Mouse (Mus musculus) small intestine, adult 2 months (tissue): ENCODE data around the gene Mrps25. TPM values are rescaled to one million over a fixed set of nuclear protein-coding genes. Genes with fewer than 3 reads are reported as not detected.

Source experiments
- H3K27ac ChIP-seq: fragments of 200-500 bp; 2 replicates; pipeline ENCODE4 v1.5.1; 2012; ENCODE audit warnings: low read depth, low read length, control low read depth, inconsistent platforms; ENCODE audit not compliant: insufficient read depth
- H3K27me3 ChIP-seq: fragments of 200-500 bp; 2 replicates; pipeline ENCODE4 v1.6.1; 2012; ENCODE audit warnings: mild to moderate bottlenecking, moderate library complexity, low read length, inconsistent platforms; ENCODE audit not compliant: control insufficient read depth, insufficient read depth
- H3K36me3 ChIP-seq: fragments of 200-500 bp; 2 replicates; pipeline ENCODE4 v1.6.1; 2012; ENCODE audit warnings: mild to moderate bottlenecking, low read length, control low read depth, inconsistent platforms; ENCODE audit not compliant: control insufficient read depth, insufficient read depth
- H3K4me1 ChIP-seq: fragments of 200-500 bp; 2 replicates; pipeline ENCODE4 v1.6.1; 2012; ENCODE audit warnings: low read length, inconsistent platforms, mixed read lengths; ENCODE audit not compliant: control insufficient read depth, insufficient read depth, insufficient read length
- H3K4me3 ChIP-seq: fragments of 200-500 bp; 2 replicates; pipeline ENCODE4 v1.5.1; 2012; ENCODE audit warnings: low read depth, mild to moderate bottlenecking, control low read depth, inconsistent platforms, low read length, moderate library complexity
- CTCF ChIP-seq: fragments of 200-500 bp; IDR thresholded peaks from 2 replicates; pipeline ENCODE4 v1.5.1; 2012; ENCODE audit warnings: low read depth, mild to moderate bottlenecking, control low read depth, inconsistent platforms, low read length, moderate library complexity, mixed read lengths; ENCODE audit not compliant: insufficient replicate concordance, insufficient read length; ENCODE audit errors: extremely low read depth
- POLR2A ChIP-seq: fragments of 200-500 bp; IDR thresholded peaks from 2 replicates; pipeline ENCODE4 v1.6.1; 2012; ENCODE audit warnings: low read depth, mild to moderate bottlenecking, control low read depth, inconsistent platforms, low read length, moderate library complexity
- WGBS: fragments of 180-500 bp; shearing (Covaris S2); methylation state at CpG from one replicate; pipeline ENCODE4 v1.1.7; 2018; 5-methylcytosine and 5-hydroxymethylcytosine counted together
- polyA plus RNA-seq: library from polyadenylated mRNA; depleted of rRNA; stranded (reverse); fragments of >200 nt; gene quantifications from 2 replicates; pipeline ENCODE4 v1.2.3, GENCODE M21; 2012

Mrps25 gene
- polyA plus RNA-seq, 1 experiment: 5.4 TPM

DNA sequence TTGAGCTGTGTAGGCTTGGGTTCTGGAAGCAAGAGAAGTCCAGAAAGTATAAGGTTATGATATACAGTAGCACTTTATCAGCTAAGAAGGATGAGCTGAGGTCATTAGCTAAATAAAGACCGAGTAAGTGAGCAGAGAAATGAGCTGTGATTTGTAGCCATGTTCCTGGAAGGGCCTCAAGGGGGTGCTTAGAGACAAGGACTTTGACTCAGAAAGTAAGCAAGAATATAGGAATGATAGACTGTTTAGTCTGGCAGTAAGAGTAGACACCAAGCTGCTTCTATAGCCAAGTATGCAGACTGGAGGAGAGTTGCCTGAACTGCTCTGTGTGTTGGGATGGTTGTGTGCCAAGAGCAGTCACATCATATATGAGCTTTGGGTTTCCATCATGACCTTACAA, 30.1 kb downstream of the Mrps25 start:
- TF ChIP-seq CTCF: no peak
- no peak for TF ChIP-seq POLR2A
- 67% methylated on average over 1 of the region's 1 CpGs for WGBS
- H3K27me3 ChIP-seq: no peaks in the 10 kb centered on the region
- no peaks in the 10 kb centered on the region for H3K4me1 ChIP-seq
- no peak overlapping the region for H3K4me3 ChIP-seq
- peaks cover 76% of the 10 kb centered on the region for H3K36me3 ChIP-seq
- no peak overlapping the region for H3K27ac ChIP-seq

- H3K4me1 ChIP-seq: no peaks in the 10 kb centered on the region
- no peak overlapping the region for H3K4me3 ChIP-seq
- H3K27me3 ChIP-seq: no peaks in the 10 kb centered on the region
- 97% methylated on average over 4 of the region's 4 CpGs for WGBS
- H3K27ac ChIP-seq: peak overlapping the region; percentile 35; the same call in 1 of the 2 replicates
- TF ChIP-seq CTCF: no peak
- TF ChIP-seq POLR2A: no peak
- peaks cover 29% of the 10 kb centered on the region for H3K36me3 ChIP-seq
Measured at GRCm38 (mm10) chr6:92145881-92146280, 38.0 kb downstream of the Mrps25 start.

GRCm38 (mm10) chr6:92136356-92136755, 47.5 kb downstream of the Mrps25 start:
- no peak for TF ChIP-seq POLR2A
- TF ChIP-seq CTCF: no peak
- Histone ChIP-seq H3K4me1 (no peaks in the 10 kb centered on the region), H3K36me3 (peaks cover 12% of the 10 kb centered on the region), H3K27ac (no peak overlapping the region), H3K4me3 (no peak overlapping the region), H3K27me3 (no peaks in the 10 kb centered on the region)
- WGBS: 81% methylated on average over 2 of the region's 2 CpGs

GRCm38 (mm10) chr6:92133617-92134016, 50.2 kb downstream of the Mrps25 start:
- TF ChIP-seq POLR2A (no peak), CTCF (no peak)
- Histone ChIP-seq H3K4me1 (no peaks in the 10 kb centered on the region), H3K27me3 (no peaks in the 10 kb centered on the region), H3K27ac (no peak overlapping the region), H3K4me3 (no peak overlapping the region), H3K36me3 (0 out of 2 replicates have a peak, but pooled peaks cover 3% of the 10 kb centered on the region)
- 87% methylated on average over 2 of the region's 2 CpGs for WGBS

DNA sequence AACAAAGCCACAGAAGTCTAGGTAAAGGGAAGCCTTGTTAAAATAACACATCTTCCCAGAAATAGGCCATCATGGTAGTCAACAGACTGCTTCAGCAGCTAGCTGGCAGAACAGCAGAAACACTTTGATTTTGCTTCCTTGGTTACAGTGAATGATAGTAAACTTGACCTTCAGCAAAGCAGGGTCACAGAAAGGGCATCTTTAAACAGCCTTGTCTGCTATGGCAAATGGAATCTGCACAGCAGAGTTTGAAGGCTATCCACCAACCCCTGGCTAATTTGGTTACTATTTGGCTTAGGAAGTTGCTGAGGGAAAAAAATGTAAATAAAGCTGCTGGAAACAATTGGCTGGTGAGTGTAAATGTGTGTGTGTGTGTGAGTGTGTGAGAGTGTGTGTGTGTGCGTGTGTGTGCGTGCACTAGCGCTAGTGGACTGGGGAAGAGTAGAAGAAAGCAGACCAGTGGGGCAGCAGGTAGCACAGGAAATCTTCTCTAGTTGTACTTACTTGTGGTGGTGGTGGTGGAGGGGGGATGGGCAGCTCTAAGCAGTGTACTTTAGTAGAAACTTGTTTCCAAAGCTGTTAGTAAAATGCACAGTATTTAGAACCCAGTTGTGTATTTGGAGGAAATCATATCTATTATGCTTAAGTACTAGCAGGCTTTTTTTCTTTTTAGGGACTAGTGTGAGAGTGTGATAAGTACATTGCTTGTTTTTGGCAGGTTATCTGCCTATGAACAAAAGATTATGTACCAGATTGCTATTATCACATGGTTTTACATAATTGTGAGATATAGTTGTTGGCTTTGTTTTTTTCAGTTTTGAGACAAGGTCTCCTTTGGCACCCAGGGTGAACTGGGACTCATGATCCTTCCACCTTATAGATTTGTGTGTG, 51.6 kb downstream of the Mrps25 start:
- H3K36me3 ChIP-seq: 0 out of 2 replicates have a peak, but pooled peaks cover 3% of the 10 kb centered on the region
- H3K4me3 ChIP-seq: no peak overlapping the region
- TF ChIP-seq POLR2A (no peak), CTCF (no peak)
- 69% methylated on average over 3 of the region's 3 CpGs for WGBS
- H3K27me3 ChIP-seq: no peaks in the 10 kb centered on the region
- no peak overlapping the region for H3K27ac ChIP-seq
- H3K4me1 ChIP-seq: no peaks in the 10 kb centered on the region

- H3K27ac ChIP-seq: no peak overlapping the region
- H3K4me3 ChIP-seq: no peak overlapping the region
- 0 out of 2 replicates have a peak, but pooled peaks cover 3% of the 10 kb centered on the region for H3K36me3 ChIP-seq
- no peak for TF ChIP-seq POLR2A
- TF ChIP-seq CTCF: no peak
- 96% methylated on average over 1 of the region's 1 CpGs for WGBS
- no peaks in the 10 kb centered on the region for H3K27me3 ChIP-seq
- no peaks in the 10 kb centered on the region for H3K4me1 ChIP-seq
Measured at GRCm38 (mm10) chr6:92131456-92131855, 52.4 kb downstream of the Mrps25 start.

GRCm38 (mm10) chr6:92126861-92127468, 56.9 kb downstream of the Mrps25 start:
- Histone ChIP-seq H3K36me3 (peaks cover 2% of the 10 kb centered on the region; the same call in 1 of the 2 replicates), H3K4me1 (no peaks in the 10 kb centered on the region), H3K4me3 (no peak overlapping the region), H3K27me3 (no peaks in the 10 kb centered on the region), H3K27ac (no peak overlapping the region)
- TF ChIP-seq POLR2A (no peak), CTCF (no peak)
- 79% methylated on average over 1 of the region's 1 CpGs for WGBS
